Mouse (Mus musculus) kidney, embryonic 15.5 days (tissue): ENCODE results near the gene Ifna15. TPM values are rescaled to one million over a fixed set of nuclear protein-coding genes. Genes with fewer than 3 reads are reported as not detected.

Experiments used
- ATAC-seq: fragments of 200-750 bp; cut with Nextera tagmentation; replicated peaks from 2 replicates; pipeline ENCODE4 v1.8.0; 2017; ENCODE audit warnings: moderate TSS enrichment; ENCODE audit not compliant: low FRiP score
- H3K27ac ChIP-seq: fragments of 300-500 bp; sonication (generic); 2 replicates; pipeline ENCODE4 v1.5.1; 2015; ENCODE audit warnings: mild to moderate bottlenecking, inconsistent platforms
- H3K27me3 ChIP-seq: fragments of 300-500 bp; sonication (generic); 2 replicates; pipeline ENCODE4 v1.6.1; 2015; ENCODE audit warnings: inconsistent platforms
- H3K36me3 ChIP-seq: fragments of 300-500 bp; sonication (generic); 2 replicates; pipeline ENCODE4 v1.6.1; 2015; ENCODE audit warnings: inconsistent platforms
- H3K4me1 ChIP-seq: fragments of 300-500 bp; sonication (generic); 2 replicates; pipeline ENCODE4 v1.6.1; 2015; ENCODE audit warnings: inconsistent platforms
- H3K4me2 ChIP-seq: fragments of 300-500 bp; sonication (generic); 2 replicates; pipeline ENCODE4 v1.6.1; 2015; ENCODE audit warnings: moderate library complexity, mild to moderate bottlenecking, inconsistent platforms
- H3K4me3 ChIP-seq: fragments of 300-500 bp; sonication (generic); replicated peaks from 2 replicates; pipeline ENCODE4 v1.5.1; 2015; ENCODE audit warnings: mild to moderate bottlenecking, inconsistent platforms
- H3K9ac ChIP-seq: fragments of 300-500 bp; sonication (generic); 2 replicates; pipeline ENCODE4 v1.6.1; 2015; ENCODE audit warnings: mild to moderate bottlenecking, inconsistent platforms
- H3K9me3 ChIP-seq: fragments of 300-500 bp; sonication (generic); replicated peaks from 2 replicates; pipeline ENCODE4 v1.6.1; 2016; ENCODE audit warnings: inconsistent platforms
- WGBS: fragments of 180-500 bp; shearing (Covaris S2); methylation state at CpG from one replicate; pipeline ENCODE4 v1.1.7; 2015; ENCODE audit warnings: mixed read lengths; 5-methylcytosine and 5-hydroxymethylcytosine counted together
- polyA plus RNA-seq: library from polyadenylated mRNA; unstranded; fragments of >200 nt; fragmentation: Nextera tagmentation; extraction: Ambion mirVana; gene quantifications from 2 replicates; pipeline ENCODE4 v1.2.1, GENCODE M21; 2015

Ifna15 gene
- polyA plus RNA-seq, 1 experiment from 2014 or later: not detected

GRCm38 (mm10) chr4:88533499-88533898 lies 24.5 kb downstream of the Ifna15 start:
- Histone ChIP-seq H3K27ac (no peak overlapping the region), H3K27me3 (no peaks in the 10 kb centered on the region), H3K36me3 (no peaks in the 10 kb centered on the region), H3K4me2 (no peak overlapping the region), H3K9ac (no peak overlapping the region), H3K9me3 (no peaks in the 10 kb centered on the region), H3K4me3 (no peak overlapping the region), H3K4me1 (no peaks in the 10 kb centered on the region)
- WGBS: 83% methylated on average over 2 of the region's 2 CpGs
- ATAC-seq: no peak

GRCm38 (mm10) chr4:88530892-88531291 lies 27.2 kb downstream of the Ifna15 start:
- no peak for ATAC-seq
- H3K36me3 ChIP-seq: no peaks in the 10 kb centered on the region
- no peak overlapping the region for H3K9ac ChIP-seq
- H3K27me3 ChIP-seq: no peaks in the 10 kb centered on the region
- H3K4me3 ChIP-seq: no peak overlapping the region
- H3K9me3 ChIP-seq: no peaks in the 10 kb centered on the region
- H3K4me1 ChIP-seq: no peaks in the 10 kb centered on the region
- 78% methylated on average over 2 of the region's 2 CpGs for WGBS
- no peak overlapping the region for H3K27ac ChIP-seq
- H3K4me2 ChIP-seq: no peak overlapping the region

GRCm38 (mm10) chr4:88530271-88530670 lies 27.8 kb downstream of the Ifna15 start:
- H3K27me3 ChIP-seq: no peaks in the 10 kb centered on the region
- H3K36me3 ChIP-seq: no peaks in the 10 kb centered on the region
- WGBS: 52% methylated on average over 4 of the region's 4 CpGs
- H3K9me3 ChIP-seq: no peaks in the 10 kb centered on the region
- H3K4me1 ChIP-seq: no peaks in the 10 kb centered on the region
- ATAC-seq: no peak
- no peak overlapping the region for H3K9ac ChIP-seq
- H3K4me3 ChIP-seq: no peak overlapping the region
- no peak overlapping the region for H3K27ac ChIP-seq
- no peak overlapping the region for H3K4me2 ChIP-seq

- Histone ChIP-seq H3K36me3 (no peaks in the 10 kb centered on the region), H3K4me2 (no peak overlapping the region), H3K27ac (no peak overlapping the region), H3K4me3 (no peak overlapping the region), H3K9ac (no peak overlapping the region), H3K9me3 (no peaks in the 10 kb centered on the region), H3K4me1 (no peaks in the 10 kb centered on the region), H3K27me3 (no peaks in the 10 kb centered on the region)
- 85% methylated on average over 5 of the region's 5 CpGs for WGBS
- ATAC-seq: no peak
These were observed 31.5 kb downstream of the Ifna15 start for GRCm38 (mm10) chr4:88526379-88527049.

GRCm38 (mm10) chr4:88525393-88525792 lies 32.7 kb downstream of the Ifna15 start:
- WGBS: 87% methylated on average over 3 of the region's 3 CpGs
- Histone ChIP-seq H3K9me3 (no peaks in the 10 kb centered on the region), H3K4me3 (no peak overlapping the region), H3K4me2 (no peak overlapping the region), H3K9ac (no peak overlapping the region), H3K4me1 (no peaks in the 10 kb centered on the region), H3K36me3 (no peaks in the 10 kb centered on the region), H3K27ac (no peak overlapping the region), H3K27me3 (0 out of 2 replicates have a peak, but pooled peaks cover 4% of the 10 kb centered on the region)
- no peak for ATAC-seq

- H3K4me1 ChIP-seq: no peaks in the 10 kb centered on the region
- H3K4me2 ChIP-seq: no peak overlapping the region
- no peaks in the 10 kb centered on the region for H3K36me3 ChIP-seq
- no peaks in the 10 kb centered on the region for H3K9me3 ChIP-seq
- H3K9ac ChIP-seq: no peak overlapping the region
- no peak overlapping the region for H3K27ac ChIP-seq
- 0 out of 2 replicates have a peak, but pooled peaks cover 4% of the 10 kb centered on the region for H3K27me3 ChIP-seq
- ATAC-seq: no peak
- no peak overlapping the region for H3K4me3 ChIP-seq
These were observed 34.8 kb downstream of the Ifna15 start for GRCm38 (mm10) chr4:88523241-88523640.

GRCm38 (mm10) chr4:88522674-88523073 lies 35.4 kb downstream of the Ifna15 start, which contains the start of gene Ifnb1:
Ifnb1 (minus strand) TSS chr4:88522774.
- Histone ChIP-seq H3K4me3 (no peak within 1 kb of the TSS), H3K27me3 (0 out of 2 replicates have a peak, but pooled peaks cover 4% of the 10 kb centered on the region), H3K36me3 (no peaks in the 10 kb centered on the region), H3K4me2 (no peak within 1 kb of the TSS), H3K9ac (no peak within 1 kb of the TSS), H3K9me3 (no peaks in the 10 kb centered on the region), H3K4me1 (no peaks in the 10 kb centered on the region), H3K27ac (no peak within 1 kb of the TSS)
- 88% methylated on average over 4 of the region's 4 CpGs for WGBS
- no peak for ATAC-seq

GRCm38 (mm10) chr4:88517957-88518356 lies 40.1 kb downstream of the Ifna15 start:
- no peak overlapping the region for H3K27ac ChIP-seq
- no peaks in the 10 kb centered on the region for H3K9me3 ChIP-seq
- ATAC-seq: no peak
- H3K4me2 ChIP-seq: no peak overlapping the region
- no peak overlapping the region for H3K4me3 ChIP-seq
- no peaks in the 10 kb centered on the region for H3K36me3 ChIP-seq
- H3K9ac ChIP-seq: no peak overlapping the region
- WGBS: 85% methylated on average over 2 of the region's 2 CpGs
- H3K4me1 ChIP-seq: peaks cover 6% of the 10 kb centered on the region; the same call in 1 of the 2 replicates
- 0 out of 2 replicates have a peak, but pooled peaks cover 4% of the 10 kb centered on the region for H3K27me3 ChIP-seq

- H3K4me3 ChIP-seq: no peak overlapping the region
- WGBS: 29% methylated on average over 4 of the region's 4 CpGs
- peaks cover 6% of the 10 kb centered on the region; the same call in 1 of the 2 replicates for H3K4me1 ChIP-seq
- H3K27me3 ChIP-seq: no peaks in the 10 kb centered on the region
- peak overlapping the region; percentile 5; the same call in 1 of the 2 replicates for H3K4me2 ChIP-seq
- no peaks in the 10 kb centered on the region for H3K36me3 ChIP-seq
- peak; percentile 83 for ATAC-seq
- H3K9ac ChIP-seq: no peak overlapping the region
- peak overlapping the region; percentile 73 for H3K27ac ChIP-seq
- no peaks in the 10 kb centered on the region for H3K9me3 ChIP-seq
These were observed 42.3 kb downstream of the Ifna15 start for GRCm38 (mm10) chr4:88515711-88516211.

- WGBS: 58% methylated on average over 2 of the region's 2 CpGs
- no peak for ATAC-seq
- Histone ChIP-seq H3K4me2 (peak overlapping the region; percentile 5; the same call in 1 of the 2 replicates), H3K9me3 (no peaks in the 10 kb centered on the region), H3K27me3 (no peaks in the 10 kb centered on the region), H3K9ac (no peak overlapping the region), H3K36me3 (no peaks in the 10 kb centered on the region), H3K27ac (peak overlapping the region; percentile 73; the same call in 1 of the 2 replicates), H3K4me3 (no peak overlapping the region), H3K4me1 (peaks cover 6% of the 10 kb centered on the region; the same call in 1 of the 2 replicates)
These were observed 42.8 kb downstream of the Ifna15 start for GRCm38 (mm10) chr4:88515250-88515649.

- H3K4me3 ChIP-seq: no peak overlapping the region
- H3K27ac ChIP-seq: 0 out of 2 replicates have a peak overlapping the region, but pooled peaks have one; percentile 73
- ATAC-seq: peak; percentile 67; the same call in 1 of the 2 replicates
- peaks cover 6% of the 10 kb centered on the region; the same call in 1 of the 2 replicates for H3K4me1 ChIP-seq
- H3K4me2 ChIP-seq: no peak overlapping the region
- 46% methylated on average over 4 of the region's 4 CpGs for WGBS
- H3K27me3 ChIP-seq: no peaks in the 10 kb centered on the region
- H3K36me3 ChIP-seq: no peaks in the 10 kb centered on the region
- no peaks in the 10 kb centered on the region for H3K9me3 ChIP-seq
- H3K9ac ChIP-seq: no peak overlapping the region
These were observed 43.6 kb downstream of the Ifna15 start for GRCm38 (mm10) chr4:88514403-88514802.

- WGBS: 92% methylated on average over 4 of the region's 4 CpGs
- H3K4me1 ChIP-seq: peaks cover 6% of the 10 kb centered on the region; the same call in 1 of the 2 replicates
- ATAC-seq: no peak
- H3K27ac ChIP-seq: no peak overlapping the region
- no peaks in the 10 kb centered on the region for H3K9me3 ChIP-seq
- H3K4me2 ChIP-seq: no peak overlapping the region
- no peaks in the 10 kb centered on the region for H3K36me3 ChIP-seq
- no peak overlapping the region for H3K9ac ChIP-seq
- no peaks in the 10 kb centered on the region for H3K27me3 ChIP-seq
- no peak overlapping the region for H3K4me3 ChIP-seq
These were observed 44.3 kb downstream of the Ifna15 start for GRCm38 (mm10) chr4:88513743-88514142.
